Mouse (Mus musculus) spleen, postnatal 14 days (tissue): ENCODE data around the gene Themis2.
A peak's percentile ranks its signal among the peaks of the same experiment; 100 is the strongest.
"Not testable (repeated sequence)": the region's sequence is repeated elsewhere in the genome, so short reads cannot be mapped to it uniquely, and the experiment has no call there.

Experiments
- DNase-seq, 2 experiments: peaks; one replicate each; pipeline ENCODE4 v3.0.0; 2021 to 2022; ENCODE audit warnings: low spot score in 2 of 2

The Themis2 gene

DNA sequence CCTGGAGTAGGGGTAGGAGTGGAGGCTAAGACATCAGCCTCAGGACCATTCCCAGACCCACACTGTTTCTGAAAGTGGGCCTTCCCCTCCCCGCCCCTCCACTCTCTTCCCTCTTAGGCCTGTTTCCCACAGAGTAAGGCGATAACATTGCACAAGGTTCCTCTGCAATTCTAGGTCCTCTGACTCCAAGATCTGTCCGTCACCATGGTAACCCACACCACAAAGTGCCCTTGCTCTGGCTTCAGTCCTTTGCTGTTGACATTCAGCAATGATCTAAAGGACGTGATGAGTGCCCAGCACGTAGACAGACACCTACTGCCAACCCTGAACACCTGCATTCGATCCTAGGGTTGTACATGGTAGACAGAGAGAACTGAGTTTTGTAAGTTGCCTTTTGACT lies 43.2 kb downstream of the Themis2 start:
- DNase-seq: no peak

- DNase-seq: no peak
Measured at GRCm38 (mm10) chr4:132749258-132749982, 46.8 kb downstream of the Themis2 start.

DNA sequence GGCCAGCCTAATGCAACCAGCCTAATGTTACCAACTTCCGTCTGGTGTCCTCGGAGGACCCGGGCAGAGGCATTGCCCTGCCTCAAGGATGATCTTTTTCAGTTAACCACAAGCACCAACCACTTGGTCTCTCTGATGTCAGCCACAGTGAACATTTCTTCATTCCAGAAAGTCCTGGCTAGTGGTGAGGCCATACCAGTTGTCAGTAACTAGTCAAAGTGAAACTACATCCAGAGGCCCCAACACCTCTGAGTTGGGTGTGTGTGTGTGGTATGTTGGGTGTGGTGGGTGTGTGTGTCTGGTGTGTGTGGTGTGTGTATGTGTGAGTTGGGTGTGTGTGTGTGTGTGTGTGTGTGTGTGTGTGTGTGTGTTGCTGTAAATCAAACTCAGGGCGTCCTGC lies 47.4 kb downstream of the Themis2 start:
- DNase-seq: no peak

GRCm38 (mm10) chr4:132747664-132748259 lies 48.4 kb downstream of the Themis2 start:
- peak in 1 of 2 experiments; percentile 22 for DNase-seq

GRCm38 (mm10) chr4:132746911-132747517 lies 49.2 kb downstream of the Themis2 start:
- DNase-seq: no peak

- no peak for DNase-seq
Measured at GRCm38 (mm10) chr4:132743992-132744911, 51.9 kb downstream of the Themis2 start.

DNA sequence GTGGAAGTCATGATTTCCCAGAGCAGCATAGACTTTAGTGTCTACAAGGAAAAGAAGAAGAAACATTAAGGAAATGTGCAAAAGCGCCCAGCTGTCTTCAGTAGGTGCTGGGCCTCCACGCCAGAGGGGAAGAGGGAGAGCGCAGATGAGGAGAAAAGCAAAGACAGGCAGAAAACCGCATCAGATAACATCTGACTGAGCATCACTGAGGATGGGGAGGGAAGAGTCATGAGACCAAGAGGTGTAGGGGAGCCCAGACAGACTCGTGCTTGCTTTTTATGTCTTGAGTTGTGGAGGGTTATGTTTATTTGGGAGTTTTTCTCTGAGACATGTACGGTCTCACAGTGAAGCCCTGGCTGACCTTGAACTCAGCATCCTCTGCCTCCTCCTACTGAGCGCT lies 54.7 kb downstream of the Themis2 start:
- DNase-seq: no peak

DNA sequence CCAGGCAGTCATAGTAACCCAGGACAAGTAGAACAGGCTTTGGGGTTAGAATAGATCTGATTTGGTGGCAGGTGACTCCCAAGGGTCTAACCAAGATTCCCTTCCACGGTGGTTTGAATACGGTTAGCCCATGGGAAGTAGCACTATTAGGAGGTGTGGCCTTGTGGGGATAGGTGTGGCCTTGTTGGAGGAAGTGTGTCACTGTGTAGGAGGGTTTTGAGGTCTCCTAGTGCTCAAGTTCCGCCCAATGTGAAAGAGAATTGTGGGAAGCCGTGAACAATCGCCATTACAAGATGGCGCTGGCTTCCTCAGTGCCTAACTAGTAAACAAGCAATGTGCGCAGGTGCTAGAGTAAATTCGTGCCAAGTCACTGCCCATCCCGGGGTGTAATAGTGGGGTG lies 59.0 kb downstream of the Themis2 start:
- DNase-seq: not testable (repeated sequence)

GRCm38 (mm10) chr4:132735894-132736293 lies 60.3 kb downstream of the Themis2 start:
- DNase-seq: no peak

GRCm38 (mm10) chr4:132735389-132735788 lies 60.8 kb downstream of the Themis2 start:
- no peak for DNase-seq

DNA sequence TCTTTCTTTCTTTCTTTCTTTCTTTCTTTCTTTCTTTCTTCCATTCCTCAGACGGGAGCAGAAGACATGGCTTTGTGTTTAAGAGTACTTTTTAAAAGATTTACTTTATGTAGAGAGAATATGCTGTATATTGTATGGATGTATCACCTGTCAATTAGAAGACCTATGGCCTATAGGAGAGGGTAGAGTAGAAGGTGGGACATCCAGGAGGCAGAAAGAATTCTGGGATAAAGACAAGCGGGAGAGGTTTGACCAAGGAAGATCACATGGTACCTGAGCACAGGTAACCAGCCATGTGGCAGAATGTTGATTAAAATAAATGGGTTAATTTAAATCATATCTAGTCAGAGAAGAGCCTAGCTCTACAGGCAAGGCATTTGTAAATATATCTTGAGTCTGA lies 61.4 kb downstream of the Themis2 start:
- no peak for DNase-seq

DNA sequence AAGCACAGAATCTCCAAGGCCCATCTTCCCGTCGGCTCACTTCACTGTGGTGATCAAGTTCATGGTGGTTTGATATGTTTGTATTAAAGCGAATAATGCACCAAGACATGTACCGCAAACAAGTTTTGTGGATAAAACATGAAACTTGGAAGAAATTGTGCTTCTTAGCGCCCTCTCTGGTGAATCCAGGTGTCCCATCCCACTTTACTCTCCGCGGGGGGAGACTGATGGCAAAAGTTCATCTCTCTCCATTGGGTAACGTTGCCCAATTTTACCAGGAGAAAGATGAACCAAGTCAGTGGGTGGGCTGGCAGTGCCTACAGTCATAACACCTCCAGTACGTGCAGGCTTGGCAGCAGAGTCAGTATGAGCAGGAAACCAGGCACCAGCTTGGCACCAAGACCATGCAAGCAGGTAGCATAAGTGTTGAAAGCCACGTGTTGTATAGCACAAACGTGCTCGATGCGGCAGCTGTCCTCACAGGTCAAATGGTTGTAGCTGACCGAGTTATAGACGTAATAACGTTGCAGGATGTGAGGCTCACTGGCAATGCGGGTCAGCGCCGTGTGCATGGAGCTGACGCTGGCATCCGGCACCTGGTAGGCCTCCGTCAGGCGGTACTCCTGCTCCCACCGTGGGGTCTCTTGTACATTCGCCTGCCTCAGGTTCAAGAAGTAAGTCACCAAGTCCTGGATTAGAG lies 63.0 kb downstream of the Themis2 start:
- DNase-seq: no peak

DNA sequence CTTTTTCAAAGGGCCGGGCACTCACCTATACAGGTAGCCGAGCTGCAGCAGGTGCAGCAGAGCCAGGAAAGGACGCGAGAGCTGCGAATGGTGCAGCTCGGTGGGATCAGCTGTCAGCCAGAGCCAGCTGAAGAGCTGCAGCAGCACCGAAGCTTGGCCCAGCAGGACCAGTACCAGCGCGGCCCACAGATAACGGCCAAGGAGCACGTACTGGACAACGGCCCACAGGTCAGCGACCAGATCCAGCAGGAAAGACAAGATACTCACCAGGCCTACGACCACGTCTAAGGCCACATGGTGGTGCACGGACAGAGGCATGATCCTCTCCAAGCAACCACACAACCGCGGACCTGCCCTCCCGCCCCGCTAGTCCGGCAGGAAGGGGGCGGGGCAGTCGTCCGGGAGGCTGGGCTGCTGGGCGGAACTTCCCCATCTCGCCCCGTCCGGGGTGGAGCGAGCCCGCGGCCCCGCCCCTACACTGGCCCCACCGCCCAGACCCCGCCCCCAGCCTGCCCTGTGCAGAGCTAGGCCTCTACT lies 64.0 kb downstream of the Themis2 start, which contains the start of gene Xkr8:
Xkr8 (minus strand) TSS at position 399 of the 537 bp plus-strand sequence.
- peak; percentile 83 to 87 for DNase-seq
